In genomic region chr6:51886902-51887431, GRCm38 (mm10) we compare ENCODE assay signal across 13 mouse cellular contexts.
DNase-seq lines count a peak whose midpoint lies in the region; ATAC-seq and TF ChIP-seq lines count a peak whose summit lies in the region.
"Had no signal": no experiment of that assay in that cellular context is flagged by ENCODE, and none has a peak within 500 bp of the region (broad histone marks: within the 10 kb centered on the region; RNA-seq: fewer than 3 reads in every experiment).

No protein-coding gene starts in this region.

- H3K27ac ChIP-seq in kidney, adult 2 months (ENCODE audit: insufficient read depth, low read depth, low read length): no peak overlapping the region
- H3K27ac ChIP-seq in intestine, embryonic 16.5 days (ENCODE audit: low read length): peak overlapping the region; percentile 41; the same call in 1 of the 2 replicates
- H3K27ac ChIP-seq: forebrain, embryonic 10.5 days; hindbrain, embryonic 14.5 days; left cerebral cortex, adult 2 months; liver, embryonic 15.5 days had no signal

- WGBS in kidney, adult 2 months: 66% methylated on average over 3 of the region's 3 CpGs
- 34% methylated on average over 3 of the region's 3 CpGs for WGBS in intestine, embryonic 16.5 days

- intact Hi-C loops in left cerebral cortex, postnatal 25 days (cut with DNase I): no loop called here

- no peak for TF ChIP-seq POLR2A in kidney, adult 2 months (IDR thresholded peaks at IDR 0.05; ENCODE audit: low read depth, low read length)

- H3K9me3 ChIP-seq in intestine, embryonic 16.5 days (ENCODE audit: control insufficient read depth, low read length): no peaks in the 10 kb centered on the region
- H3K9me3 ChIP-seq: forebrain, embryonic 10.5 days; liver, embryonic 15.5 days had no signal

- H3K4me2 ChIP-seq in intestine, embryonic 16.5 days (ENCODE audit: low read depth, low read length): no peak overlapping the region
- H3K4me2 ChIP-seq: hindbrain, embryonic 14.5 days; liver, embryonic 15.5 days had no signal

- no peaks in the 10 kb centered on the region for H3K4me1 ChIP-seq in kidney, adult 2 months (ENCODE audit: control insufficient read depth, insufficient read depth, low read length)
- peaks cover 15% of the 10 kb centered on the region; the same call in 1 of the 2 replicates for H3K4me1 ChIP-seq in intestine, embryonic 16.5 days (ENCODE audit: control insufficient read depth, insufficient read depth, low read length)
- H3K4me1 ChIP-seq: forebrain, embryonic 10.5 days had no signal

- no peak overlapping the region for H3K4me3 ChIP-seq in kidney, adult 2 months (ENCODE audit: insufficient read depth, low read depth, low read length)
- H3K4me3 ChIP-seq in intestine, embryonic 16.5 days (ENCODE audit: low read length): no peak overlapping the region
- H3K4me3 ChIP-seq: forebrain, embryonic 10.5 days; left cerebral cortex, adult 2 months; liver, embryonic 15.5 days had no signal

- TF ChIP-seq CTCF in kidney, adult 2 months (conservative IDR thresholded peaks at IDR 0.05; ENCODE audit: insufficient read depth, insufficient read length, low read depth, low read length): no peak

- no peaks in the 10 kb centered on the region for H3K36me3 ChIP-seq in kidney, adult 2 months (ENCODE audit: control insufficient read depth, insufficient read depth, low read length)
- no peaks in the 10 kb centered on the region for H3K36me3 ChIP-seq in intestine, embryonic 16.5 days (ENCODE audit: control insufficient read depth, insufficient read depth, low read length)
- H3K36me3 ChIP-seq: forebrain, embryonic 10.5 days; liver, embryonic 15.5 days had no signal

- peak; percentile 45 for DNase-seq in kidney, adult 2 months
- no peak for DNase-seq in kidney, adult 8-10 months
- DNase-seq in fat pad, adult 2 months (ENCODE audit: extremely low read depth, low read depth, low spot score): peak; percentile 1
- peak; percentile 58 to 64 for DNase-seq in lung, postnatal 4 days
- DNase-seq in left cerebral cortex, postnatal 25 days (ENCODE audit: low spot score in 2 of 2): no peak
- DNase-seq in thymus, postnatal 14 days: no peak
- DNase-seq: midbrain, embryonic 14.5 days had no signal

- no peaks in the 10 kb centered on the region for H3K27me3 ChIP-seq in kidney, adult 2 months (replicated peaks; ENCODE audit: control insufficient read depth, insufficient read depth, low read length)
- H3K27me3 ChIP-seq in intestine, embryonic 16.5 days (replicated peaks; ENCODE audit: control insufficient read depth, insufficient read depth, low read length): no peaks in the 10 kb centered on the region
- H3K27me3 ChIP-seq: CH12.LX; liver, embryonic 15.5 days had no signal

- ATAC-seq in intestine, embryonic 16.5 days: peak; percentile 26; the same call in 1 of the 2 replicates

- H3K9ac ChIP-seq in intestine, embryonic 16.5 days (ENCODE audit: low read depth, low read length): no peak overlapping the region
- H3K9ac ChIP-seq: hindbrain, embryonic 14.5 days; liver, embryonic 15.5 days had no signal

Comparison
In these comparisons a context has a peak if more than half of its experiments do, and no peak if none do; other contexts are left out.
1. DNase-seq: peak in kidney, adult 2 months (single experiment), fat pad, adult 2 months (single experiment) and lung, postnatal 4 days (2 of 2); none in kidney, adult 8-10 months (0 of 2), left cerebral cortex, postnatal 25 days (0 of 2) and thymus, postnatal 14 days (single experiment).